Mouse (Mus musculus) embryo, embryonic 11 days (tissue): Measurements from ENCODE around the gene Ap4s1.
"Not testable (repeated sequence)": the region's sequence is repeated elsewhere in the genome, so short reads cannot be mapped to it uniquely, and the experiment has no call there.

Source experiments
- DNase-seq: peaks from one replicate; pipeline ENCODE4 v3.0.0-alpha.2; 2015

The Ap4s1 gene

DNA sequence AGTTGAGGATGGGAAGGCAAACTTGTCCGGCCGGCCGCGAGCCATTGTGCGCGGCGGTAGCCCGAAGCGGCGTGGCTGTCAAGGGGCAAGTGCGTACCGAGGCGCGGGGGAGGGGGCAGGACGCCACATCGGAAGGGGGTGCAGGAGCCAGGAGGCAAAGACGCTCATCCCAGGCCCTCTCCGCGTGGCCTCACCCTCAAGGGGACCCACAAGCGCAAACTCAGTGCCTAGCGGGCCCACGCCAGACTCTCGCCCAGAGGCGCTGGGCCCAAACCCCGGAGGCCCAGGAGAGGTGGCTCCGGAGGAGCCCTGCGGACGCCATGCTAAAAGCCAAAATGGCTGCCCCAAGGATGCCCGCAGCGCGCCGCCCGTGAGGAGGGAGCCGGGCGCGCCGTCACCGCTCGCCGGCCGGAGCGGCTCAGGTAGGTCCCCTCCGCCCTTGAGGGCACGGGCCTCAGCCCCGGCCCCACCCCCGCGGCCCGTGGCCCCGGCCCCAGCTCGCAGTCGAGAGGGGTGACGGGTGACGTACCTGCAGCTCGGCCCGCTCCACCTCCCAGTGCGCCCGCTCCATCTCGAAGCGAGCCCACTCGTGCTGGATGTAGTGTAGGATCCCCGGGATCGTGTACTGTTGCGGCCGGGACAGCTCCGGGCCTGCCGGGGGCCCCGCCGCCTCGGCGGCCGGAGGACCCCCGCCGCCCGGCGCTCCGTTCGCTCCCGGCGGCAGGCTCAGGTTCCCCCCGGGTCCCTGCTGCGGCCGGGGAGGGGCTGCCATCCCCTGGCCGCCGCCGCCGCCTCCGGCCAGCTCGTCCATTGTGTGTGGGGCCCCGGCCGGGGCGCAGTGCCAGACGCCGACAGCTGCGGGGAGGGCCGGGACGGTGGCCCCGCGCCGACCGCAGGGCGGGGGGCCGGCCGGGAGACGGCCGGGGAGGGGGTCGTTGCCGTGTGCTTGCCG lies at the start of gene Ap4s1:
Gene Ap4s1 (plus strand): TSS at position 141 of the 952 bp plus-strand sequence.
- DNase-seq = peak; percentile 86

DNA sequence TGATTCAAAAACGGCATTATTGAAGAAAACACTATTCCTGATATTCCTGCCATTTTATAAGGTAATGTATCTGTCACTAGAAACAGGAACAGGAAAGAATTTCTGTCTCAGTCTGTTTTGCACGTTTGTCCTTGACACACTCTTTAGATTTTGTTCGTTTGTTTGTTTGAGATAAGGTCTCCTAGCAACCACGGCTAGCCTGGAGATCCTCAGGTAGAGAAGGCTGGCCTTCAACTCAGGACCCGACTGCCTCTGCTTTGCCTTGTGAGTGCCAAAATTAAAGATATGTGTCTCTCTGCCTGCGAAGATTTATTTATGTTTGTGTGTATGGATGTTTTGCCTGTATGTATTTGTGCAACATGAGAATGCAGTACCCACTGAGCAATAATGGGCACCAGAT lies 49.0 kb upstream of the Ap4s1 start:
- DNase-seq = no peak

DNA sequence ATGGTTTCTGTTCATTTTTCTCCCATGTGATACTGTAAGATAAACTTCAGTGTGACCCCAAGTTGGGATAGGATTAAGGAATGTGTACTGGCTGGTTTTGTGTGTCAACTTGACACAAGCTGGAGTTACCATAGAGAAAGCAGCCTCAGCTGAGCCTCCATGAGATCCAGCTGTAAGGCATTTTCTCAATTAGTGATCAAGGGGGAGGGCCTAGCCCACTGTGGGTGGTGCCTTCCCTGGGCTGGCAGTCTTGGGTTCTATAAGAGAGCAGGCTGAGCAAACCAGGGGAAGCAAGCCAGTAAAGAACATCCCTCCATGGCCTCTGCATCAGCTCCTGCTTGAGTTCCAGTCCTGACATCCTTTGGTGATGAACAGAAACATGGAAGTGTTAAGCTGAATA lies 41.4 kb upstream of the Ap4s1 start:
- peak; percentile 16 for DNase-seq

DNA sequence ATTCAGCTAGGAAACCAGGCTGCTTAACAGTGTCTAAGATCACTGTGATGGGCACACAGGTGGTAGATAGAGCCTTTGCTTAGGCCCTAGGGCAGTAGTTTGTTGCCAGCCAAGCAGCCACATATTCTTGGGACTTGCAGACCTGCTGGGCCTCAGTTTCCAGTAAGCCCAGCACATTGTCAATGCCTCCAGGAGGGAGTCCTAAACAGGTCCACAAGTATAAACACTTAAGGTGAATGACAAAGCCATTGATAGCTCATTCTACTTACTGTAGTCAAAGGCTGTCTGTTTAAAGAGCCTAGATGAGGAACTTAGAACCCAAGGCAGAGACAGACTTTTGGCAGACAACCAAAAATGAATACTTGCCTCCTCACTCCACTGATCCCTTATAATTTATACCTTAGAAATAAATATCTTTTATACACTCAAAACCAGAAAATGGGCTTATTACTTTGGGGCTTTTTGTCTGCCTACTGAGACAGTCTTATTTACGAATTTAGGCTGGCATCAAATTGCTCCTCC lies 34.8 kb upstream of the Ap4s1 start:
- no peak for DNase-seq

DNA sequence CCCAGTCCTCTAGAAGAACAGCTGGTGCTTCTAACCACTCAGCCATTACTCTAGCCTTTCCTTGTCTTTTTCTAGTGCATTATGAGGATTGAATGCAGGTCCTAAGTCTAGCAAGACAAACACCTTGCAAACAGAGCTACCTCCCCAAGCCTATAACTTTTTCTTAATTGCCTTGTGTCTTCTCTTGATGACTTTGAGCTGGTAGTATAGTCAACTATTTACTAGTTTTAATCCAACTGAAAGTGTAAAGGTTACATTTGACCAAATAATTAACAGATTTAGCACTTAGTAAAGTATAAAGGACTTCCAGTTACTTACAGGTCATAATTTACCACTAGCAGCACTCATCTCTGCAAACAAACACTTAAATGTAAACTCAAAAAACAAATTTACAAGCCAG lies 27.8 kb upstream of the Ap4s1 start:
- no peak for DNase-seq

DNA sequence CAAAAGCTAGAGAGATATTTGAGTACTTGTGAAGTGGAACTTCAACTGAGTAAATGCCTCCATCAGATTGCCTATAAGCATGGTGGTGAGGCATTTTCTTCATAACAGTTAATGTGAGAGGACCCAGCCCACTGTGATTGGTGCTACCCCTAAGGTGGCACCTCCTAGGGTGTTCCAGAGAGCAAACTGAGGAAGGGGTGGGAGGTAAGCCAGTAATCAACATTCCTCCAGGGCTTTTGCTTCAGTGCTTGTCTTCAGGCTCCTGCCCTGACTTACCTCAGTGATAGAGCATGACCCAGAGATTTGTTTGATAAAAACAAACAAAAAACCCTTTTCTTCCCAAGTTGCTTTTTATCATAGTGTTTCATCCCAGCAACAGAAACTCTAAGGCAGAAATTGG lies 26.9 kb upstream of the Ap4s1 start:
- no peak for DNase-seq

DNA sequence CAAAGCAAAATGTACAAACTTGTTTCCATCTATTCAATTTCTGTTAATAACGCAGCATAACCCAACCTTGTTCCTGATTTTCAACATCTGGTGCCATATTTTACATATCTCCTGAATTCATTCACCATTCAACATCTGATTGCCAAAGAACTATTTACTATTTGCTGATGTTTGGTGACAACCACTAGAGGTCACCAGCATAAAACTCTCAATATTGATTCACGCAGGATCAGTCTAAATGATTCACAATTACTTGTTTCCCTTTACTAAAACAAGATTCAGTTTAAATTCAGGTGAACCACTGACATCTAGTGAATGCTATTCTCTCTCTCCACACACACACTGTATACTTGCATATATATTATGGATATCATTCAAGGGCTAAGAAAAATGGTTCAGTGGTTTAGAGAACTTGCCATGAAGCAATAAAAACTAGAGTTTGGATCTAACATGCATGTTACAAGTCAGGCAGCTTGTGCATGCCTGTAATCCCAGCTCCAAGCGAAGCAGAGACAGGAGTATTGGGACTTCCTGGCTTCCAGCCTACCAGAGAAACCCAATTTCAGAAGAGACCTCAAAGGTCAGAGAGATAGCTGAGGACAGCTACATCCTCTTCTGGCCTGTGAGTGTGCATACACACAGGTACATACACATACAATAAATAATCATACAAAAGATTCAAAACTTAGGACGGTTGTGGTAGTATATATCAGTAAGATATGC lies 24.0 kb upstream of the Ap4s1 start:
- DNase-seq = no peak

DNA sequence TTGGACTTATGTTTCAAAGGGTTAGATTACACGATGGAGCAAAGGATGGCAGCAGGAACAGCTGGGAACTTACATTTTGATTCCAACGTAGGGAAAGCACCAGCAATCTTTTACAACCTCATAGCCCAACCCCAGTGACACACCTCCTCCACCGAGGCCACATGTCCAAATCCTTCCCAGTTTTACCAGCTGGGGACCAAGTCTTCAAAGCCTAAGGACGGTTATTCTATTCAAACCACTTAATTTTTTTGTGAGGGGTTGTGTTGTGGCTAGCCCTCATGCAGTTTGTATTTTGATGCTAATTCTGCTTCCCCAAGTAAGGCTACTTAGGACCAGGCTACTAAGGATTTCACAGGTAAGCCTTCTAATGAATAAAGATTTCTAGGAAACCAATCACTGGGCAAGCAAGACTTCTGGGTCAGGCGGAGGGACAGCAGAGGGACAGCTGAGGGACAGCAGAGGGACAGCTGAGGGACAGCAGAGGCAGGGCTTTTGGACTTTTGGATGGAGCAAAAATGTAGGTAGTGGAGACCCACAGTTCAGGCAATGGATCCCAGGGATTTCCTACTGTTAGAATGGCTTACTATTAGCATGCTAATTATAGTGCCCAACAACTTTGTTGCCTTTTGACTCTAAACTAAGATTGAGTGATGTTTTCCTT lies 19.5 kb upstream of the Ap4s1 start:
- DNase-seq = no peak

DNA sequence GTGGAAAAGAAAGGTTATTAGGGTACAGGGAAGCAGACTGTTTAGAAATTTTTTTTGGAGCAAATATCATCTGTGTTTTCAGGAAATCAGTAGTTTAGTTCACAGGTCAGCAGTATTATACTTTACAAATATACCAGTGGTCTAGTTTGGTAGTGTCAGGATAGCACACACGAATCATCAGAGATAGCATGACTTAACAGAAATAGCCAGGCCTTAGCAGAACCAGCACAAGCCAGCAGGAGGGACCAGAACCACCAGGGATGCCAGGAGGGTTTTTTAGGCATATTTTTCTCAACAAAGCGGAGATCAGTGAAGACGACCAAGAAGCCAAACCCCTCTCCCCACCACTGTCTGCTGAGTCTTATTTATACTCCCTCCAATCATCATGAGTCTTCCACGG lies 17.6 kb upstream of the Ap4s1 start:
- no peak for DNase-seq

DNA sequence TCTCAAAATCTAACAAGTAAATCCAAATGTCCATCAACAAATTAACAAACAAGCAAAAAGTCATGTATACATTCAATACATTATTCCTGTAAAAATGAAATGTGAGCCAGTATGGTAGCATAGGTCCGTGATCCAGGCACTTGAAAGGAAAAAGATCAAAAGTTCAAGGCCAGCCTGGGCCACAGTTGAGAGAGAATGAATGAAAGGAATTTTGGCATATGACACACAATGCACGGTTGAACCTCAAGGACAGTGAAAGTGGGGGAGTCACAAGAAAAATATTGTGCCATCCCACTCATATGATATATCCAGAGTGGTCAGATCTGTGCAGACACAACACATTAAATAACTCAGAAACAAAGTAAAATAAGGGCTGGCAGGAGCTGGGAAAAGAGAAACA lies 14.4 kb upstream of the Ap4s1 start:
- DNase-seq = no peak

DNA sequence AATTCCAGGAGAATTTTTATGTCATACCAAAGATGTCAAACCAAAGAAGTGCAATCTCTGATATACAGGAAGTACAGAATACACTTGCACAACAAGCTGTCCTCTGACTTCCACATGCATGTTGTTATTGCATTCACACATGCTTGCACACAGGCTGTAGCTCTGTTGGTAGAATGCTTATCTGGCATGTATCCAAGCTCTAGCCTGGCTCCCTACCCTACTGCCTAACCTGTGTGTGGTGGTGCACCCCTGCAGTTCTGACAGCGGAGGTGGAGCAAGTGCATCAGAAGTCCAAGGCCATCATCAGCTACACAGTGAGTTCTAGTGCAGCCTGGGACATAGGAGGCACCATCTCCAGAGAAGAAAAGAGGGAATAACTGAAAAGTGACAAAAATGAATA lies 12.0 kb upstream of the Ap4s1 start:
- no peak for DNase-seq

DNA sequence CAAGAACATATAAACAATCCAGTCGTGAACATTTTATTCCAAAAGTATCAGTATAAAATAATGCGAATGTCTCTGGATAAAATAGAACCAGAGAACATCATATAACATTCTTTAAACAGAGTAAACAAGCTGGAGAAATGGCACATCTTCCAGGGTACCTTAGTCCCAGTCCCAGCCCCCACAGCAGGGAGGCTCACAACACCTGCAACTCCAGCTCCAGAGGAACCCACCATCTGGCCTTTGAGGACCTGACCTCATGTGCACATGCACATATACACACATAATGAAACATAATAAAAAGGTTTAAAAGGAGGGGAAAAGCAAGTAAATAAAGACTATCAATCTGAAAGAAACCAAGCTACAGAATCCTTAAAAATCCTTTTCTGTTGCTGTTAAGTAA lies 2.3 kb upstream of the Ap4s1 start:
- no peak for DNase-seq

DNA sequence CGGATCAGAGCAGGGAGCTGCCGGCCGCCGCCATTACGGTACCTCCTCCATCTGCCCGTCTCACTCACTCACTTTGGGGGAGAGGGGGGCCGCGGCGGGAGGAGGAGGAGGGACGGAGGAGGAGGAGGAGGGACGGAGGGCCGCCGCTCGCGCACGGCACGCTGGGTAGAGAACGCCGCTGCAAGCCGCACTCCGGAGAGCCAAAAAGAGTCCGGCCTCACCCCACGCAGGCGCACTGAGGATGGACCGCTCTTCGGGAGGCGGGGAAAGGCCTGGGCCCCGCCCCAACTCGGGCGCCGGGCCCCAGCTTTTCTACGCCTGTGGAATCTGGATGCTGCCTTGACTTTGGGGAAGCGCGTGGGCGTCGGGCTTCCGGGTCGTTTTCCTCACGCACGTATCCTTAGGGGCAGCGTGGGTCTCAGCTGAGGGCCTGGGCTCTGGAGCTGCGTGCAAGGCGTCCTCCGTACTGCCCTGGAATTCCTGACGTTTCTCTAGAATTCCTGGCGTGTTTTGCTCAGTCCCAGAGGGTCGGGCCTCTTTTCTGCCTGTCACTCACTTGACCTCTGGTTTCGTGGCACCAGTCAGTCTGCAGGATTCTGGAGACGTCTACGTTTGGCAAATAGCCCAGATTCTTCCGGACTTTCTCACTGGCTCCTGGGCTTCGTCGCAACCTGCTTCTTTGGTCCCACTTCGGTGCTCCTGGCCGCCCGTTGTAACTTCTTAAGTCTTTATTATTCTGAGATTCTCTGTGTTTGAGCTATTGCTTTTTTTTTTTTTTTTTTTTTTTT lies 1.2 kb downstream of the Ap4s1 start, which contains the start of gene Strn3:
Gene Strn3 (minus strand): TSS at position 53 of the 788 bp plus-strand sequence.
- peak; percentile 97 for DNase-seq

DNA sequence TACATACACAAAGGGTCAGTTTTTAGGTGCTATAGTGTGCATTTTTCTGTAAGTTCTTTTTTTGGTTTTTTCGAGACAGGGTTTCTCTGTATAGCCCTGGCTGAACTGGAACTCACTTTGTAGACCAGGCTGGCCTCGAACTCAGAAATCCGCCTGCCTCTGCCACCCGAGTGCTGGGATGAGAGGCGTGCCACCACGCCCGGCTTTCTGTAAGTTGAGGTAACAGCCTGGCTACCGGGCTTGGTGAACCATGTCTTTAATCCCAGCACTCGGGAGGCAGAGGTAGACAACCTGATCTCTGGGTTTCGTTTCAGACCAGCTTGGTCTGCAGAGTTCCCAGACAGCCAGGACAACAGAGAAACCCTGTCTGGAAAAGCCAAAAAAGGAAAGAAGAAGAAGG lies 2.0 kb downstream of the Ap4s1 start:
- not testable (repeated sequence) for DNase-seq

DNA sequence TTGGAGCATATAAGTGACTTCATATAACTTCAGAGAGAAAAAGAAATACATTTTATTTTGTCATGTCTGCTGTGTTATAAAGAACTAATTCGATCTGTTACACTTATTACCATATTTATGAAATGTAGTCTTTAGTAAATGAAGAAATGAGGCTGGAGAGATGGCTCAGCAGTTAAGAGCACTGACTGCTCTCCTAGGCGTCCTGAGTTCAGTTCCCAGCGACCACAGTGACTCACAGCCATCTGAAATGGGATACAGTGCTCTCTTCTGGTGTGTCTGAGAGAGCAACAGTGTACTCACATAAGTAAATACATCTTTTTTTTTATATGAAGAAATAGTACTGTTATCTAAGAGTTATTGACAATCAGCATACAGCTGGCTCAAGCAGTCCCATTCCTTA lies 2.6 kb downstream of the Ap4s1 start:
- no peak for DNase-seq

DNA sequence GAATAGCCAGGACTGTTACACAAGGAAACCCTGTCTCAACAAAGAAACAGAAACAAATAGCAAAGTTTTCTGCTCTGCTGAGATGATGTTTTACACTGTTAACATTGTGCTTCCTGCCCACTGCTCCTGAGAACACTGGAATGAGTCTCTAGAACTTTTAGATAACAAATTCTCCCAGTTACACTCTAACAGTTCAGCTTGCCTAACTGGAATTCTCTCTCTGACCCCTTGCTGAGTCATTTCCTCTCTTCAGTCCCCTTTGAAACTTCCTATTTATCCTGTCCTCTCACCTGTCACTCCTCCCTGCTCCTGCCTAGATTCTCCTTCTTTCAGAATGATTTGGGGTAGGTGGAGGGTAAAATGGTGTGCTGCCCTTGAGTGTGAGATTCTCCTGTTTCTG lies 3.3 kb downstream of the Ap4s1 start:
- no peak for DNase-seq

DNA sequence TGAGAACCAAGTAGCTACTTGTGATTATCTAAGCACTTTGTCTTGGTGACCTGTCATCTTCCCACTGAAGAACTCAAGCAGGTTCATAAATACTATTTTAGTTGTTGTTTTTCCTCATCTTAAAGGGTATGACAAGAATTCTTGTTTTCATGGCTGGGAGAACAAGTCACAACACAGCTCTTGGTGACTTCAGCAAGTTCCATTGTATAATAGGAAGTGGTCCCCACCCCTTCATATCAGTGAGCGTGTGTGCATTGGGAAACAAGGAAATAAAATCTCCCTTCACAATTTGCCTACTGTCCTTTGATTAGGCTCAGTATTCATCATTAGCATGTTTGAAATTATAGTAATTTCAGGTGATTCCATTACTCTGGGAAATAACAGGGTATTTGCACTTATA lies 4.1 kb downstream of the Ap4s1 start:
- no peak for DNase-seq

DNA sequence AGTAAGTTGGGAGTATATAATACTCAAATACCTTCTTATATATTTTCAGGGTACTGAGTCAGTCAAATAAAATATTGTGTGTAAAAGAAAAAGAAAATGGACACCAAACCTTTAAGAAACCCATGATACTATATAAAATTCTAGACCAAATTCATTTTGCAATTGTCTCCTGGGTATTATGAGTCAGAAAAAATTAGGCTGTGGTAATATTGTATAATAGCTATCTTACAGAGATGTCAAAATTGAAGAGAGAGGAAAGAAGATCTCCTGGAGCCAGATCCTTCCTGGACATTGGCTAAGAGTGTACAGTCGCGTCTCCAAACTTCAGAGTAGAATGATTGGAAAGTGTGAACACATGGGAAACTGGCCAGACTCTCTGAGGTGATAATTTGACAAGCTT lies 5.3 kb downstream of the Ap4s1 start:
- no peak for DNase-seq

DNA sequence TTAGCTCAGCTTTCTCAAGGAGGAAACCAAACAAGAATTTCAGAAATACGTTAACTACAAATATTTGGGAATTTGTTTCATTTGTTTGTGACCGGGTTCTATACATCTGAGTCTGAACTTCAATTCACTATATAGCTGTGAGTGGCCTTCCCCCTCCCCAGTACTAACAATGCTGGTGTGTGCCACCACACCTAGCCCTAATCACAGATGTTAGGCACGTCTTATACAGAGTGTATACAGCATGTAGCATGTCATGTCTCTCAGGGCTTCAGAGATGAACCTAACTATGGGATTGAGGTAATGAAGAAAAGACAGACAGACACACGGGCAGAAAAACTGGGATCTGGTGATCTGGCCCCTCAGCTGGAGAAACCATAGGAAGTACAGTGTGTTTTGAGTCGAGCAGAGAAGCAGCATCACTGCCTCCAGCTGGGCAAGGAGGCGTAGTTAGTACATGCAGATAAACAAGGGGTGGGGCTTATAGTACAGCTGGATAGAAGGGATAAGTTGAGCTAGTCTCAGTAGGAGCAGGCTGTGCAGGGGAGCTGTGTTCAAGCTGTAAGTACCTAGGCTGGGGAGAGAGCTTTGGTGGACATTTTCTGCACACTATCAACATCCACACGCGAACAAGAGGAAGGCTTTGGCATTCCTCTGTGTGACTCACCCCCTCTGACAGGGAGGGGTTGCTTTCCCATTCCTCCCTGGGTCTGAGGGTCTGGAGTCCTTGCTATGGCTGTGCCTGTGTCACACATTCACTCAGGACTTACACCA lies 9.0 kb downstream of the Ap4s1 start:
- DNase-seq = no peak

DNA sequence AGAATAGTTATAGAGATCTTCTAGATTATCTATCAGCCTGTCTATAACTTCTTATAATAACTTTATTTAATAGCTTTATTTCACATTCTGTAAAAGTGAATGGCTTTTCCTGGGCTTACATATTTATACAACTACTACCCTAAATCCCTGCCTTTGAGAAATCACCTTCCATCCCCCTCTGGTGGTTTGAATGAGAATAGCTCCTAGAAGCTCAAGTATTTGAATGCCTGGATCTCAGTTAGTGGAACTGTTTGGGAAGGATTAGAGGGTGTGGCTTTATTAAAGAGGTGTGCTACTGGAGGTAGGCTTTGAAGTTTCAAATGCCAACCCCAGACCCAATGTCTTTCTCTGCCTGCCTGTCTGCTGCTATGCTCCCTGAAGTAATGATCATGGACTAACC lies 10.9 kb downstream of the Ap4s1 start:
- no peak for DNase-seq

DNA sequence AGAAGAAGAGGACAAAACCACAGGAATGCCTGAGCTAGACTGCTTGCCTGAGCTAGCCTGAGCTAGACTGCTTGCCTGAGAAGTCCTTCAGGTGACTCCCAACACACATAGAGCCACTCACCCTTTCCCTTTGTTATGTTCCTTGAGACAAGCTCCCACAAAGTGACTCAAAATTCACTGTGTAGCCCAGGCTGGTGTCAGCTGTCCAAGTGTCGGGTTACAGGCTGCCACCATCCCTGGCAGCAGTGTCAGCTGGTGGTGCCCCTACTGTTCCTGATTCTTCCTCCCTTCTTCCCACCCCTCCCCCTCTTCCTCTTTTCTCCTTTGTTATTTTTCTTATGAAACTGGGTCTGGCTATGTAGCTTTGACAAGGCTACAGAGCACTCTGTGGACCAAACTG lies 13.0 kb downstream of the Ap4s1 start:
- peak; percentile 44 for DNase-seq

DNA sequence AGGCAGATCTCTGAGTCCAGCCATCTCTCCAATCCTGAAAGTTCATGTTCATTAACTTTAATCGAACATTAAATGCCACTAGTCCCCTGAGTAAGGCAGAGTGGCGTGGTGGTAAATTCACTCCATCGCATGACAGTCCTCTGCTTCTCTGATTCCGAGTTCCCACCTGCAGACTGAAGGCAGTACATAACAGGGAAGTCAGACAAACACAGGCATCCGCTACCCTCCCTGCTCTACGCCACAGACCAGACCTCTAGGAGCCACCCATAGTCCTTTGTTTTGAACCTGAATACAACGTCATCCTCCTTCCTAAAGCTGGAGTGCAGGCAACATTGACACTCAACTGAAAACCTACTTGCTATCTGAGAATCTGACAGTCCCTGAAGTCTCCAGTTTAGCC lies 13.7 kb downstream of the Ap4s1 start:
- no peak for DNase-seq
